Mouse (Mus musculus): ENCODE data around the gene Rabif. TPM values are rescaled to one million over a fixed set of nuclear protein-coding genes. Genes with fewer than 3 reads are reported as not detected.

Rabif gene
- total and polyA plus RNA-seq, 3 experiments = 21.5 to 21.8 TPM; not detected in 1

- TF ChIP-seq USF2 (IDR thresholded peaks at IDR 0.05; ENCODE audit: borderline replicate concordance in 1 of 2, insufficient read depth in 1 of 2, low read depth in 1 of 2, low read length in 2 of 2) = no peak
- no peak for TF ChIP-seq RAD21 (IDR thresholded peaks at IDR 0.05; ENCODE audit: low read depth, low read length)
- TF ChIP-seq MAFK (IDR thresholded peaks at IDR 0.05; ENCODE audit: borderline replicate concordance, low read depth, low read length) = peak; percentile 66; the same call in 1 of the 2 replicates
- peak; percentile 93 for TF ChIP-seq TAL1 (IDR thresholded peaks at IDR 0.05; ENCODE audit: low read length)
Measured at GRCm38 (mm10) chr1:134460294-134461284, 33.9 kb upstream of the Rabif start (continued).

GRCm38 (mm10) chr1:134484623-134485022, 9.8 kb upstream of the Rabif start:
- H3K27me3 ChIP-seq (ENCODE audit: control insufficient read depth in 1 of 2, insufficient read depth in 2 of 2, low read length in 2 of 2) = no peaks in the 10 kb centered on the region
- no peaks in the 10 kb centered on the region for H3K79me2 ChIP-seq (ENCODE audit: control insufficient read depth, insufficient read depth, low read length, poor library complexity)
- H3K9me3 ChIP-seq (replicated peaks; ENCODE audit: insufficient read depth, low read length) = no peaks in the 10 kb centered on the region; the same call in 1 of the 2 replicates
- H3K36me3 ChIP-seq (ENCODE audit: control insufficient read depth in 1 of 2, insufficient read depth in 2 of 2, low read length in 2 of 2) = peaks cover 0 to 33% of the 10 kb centered on the region in 2 experiments; a peak in 2 of 4 replicates
- TF ChIP-seq GABPA (IDR thresholded peaks at IDR 0.05; ENCODE audit: low read depth, low read length) (no peak), NRF1 (IDR thresholded peaks at IDR 0.05; ENCODE audit: insufficient read depth, low read depth, low read length, poor library complexity, severe bottlenecking) (no peak), MYB (IDR thresholded peaks at IDR 0.05; ENCODE audit: low read depth, low read length) (no peak), MAFK (IDR thresholded peaks at IDR 0.05; ENCODE audit: borderline replicate concordance, low read depth, low read length) (no peak), KAT2A (conservative IDR thresholded peaks at IDR 0.05; ENCODE audit: low read depth, low read length) (no peak), RAD21 (IDR thresholded peaks at IDR 0.05; ENCODE audit: low read depth, low read length) (no peak), HCFC1 (IDR thresholded peaks at IDR 0.05; ENCODE audit: low read depth, low read length) (no peak), USF1 (IDR thresholded peaks at IDR 0.05; ENCODE audit: low read depth, low read length) (no peak), ZC3H11A (IDR thresholded peaks at IDR 0.05; ENCODE audit: low read depth, low read length) (no peak), BHLHE40 (IDR thresholded peaks at IDR 0.05; ENCODE audit: borderline replicate concordance, low read depth, low read length) (no peak), ZMIZ1 (IDR thresholded peaks at IDR 0.05; ENCODE audit: low read depth, low read length) (no peak), POLR2A (IDR thresholded peaks at IDR 0.05; ENCODE audit: control insufficient read depth in 1 of 2, insufficient read depth in 1 of 2, low read depth in 1 of 2, low read length in 2 of 2, poor library complexity in 1 of 2) (no peak)
- DNase-seq (ENCODE audit: low read depth, low spot score) = no peak
- H3K27ac ChIP-seq (ENCODE audit: control insufficient read depth, low read depth, low read length) = no peak overlapping the region
- H3K4me3 ChIP-seq (ENCODE audit: control insufficient read depth in 1 of 2, insufficient read depth in 1 of 2, low read depth in 2 of 2, low read length in 2 of 2) = no peak overlapping the region
- no peaks in the 10 kb centered on the region; a peak in 1 of 4 replicates for H3K4me1 ChIP-seq (ENCODE audit: control insufficient read depth in 1 of 2, insufficient read depth in 2 of 2, low read length in 2 of 2)
- H3K9ac ChIP-seq (ENCODE audit: control insufficient read depth, low read depth, low read length, poor library complexity, severe bottlenecking) = no peak overlapping the region
